Mouse (Mus musculus) MN1 (cell line): ENCODE measurements around the gene Nup88.
A peak's percentile ranks its signal among the peaks of the same experiment; 100 is the strongest.

Experiments used
- DNase-seq: peaks from one replicate; pipeline ENCODE4 v3.0.0-alpha.2; 2016; ENCODE audit warnings: low spot score

Gene Nup88

DNA sequence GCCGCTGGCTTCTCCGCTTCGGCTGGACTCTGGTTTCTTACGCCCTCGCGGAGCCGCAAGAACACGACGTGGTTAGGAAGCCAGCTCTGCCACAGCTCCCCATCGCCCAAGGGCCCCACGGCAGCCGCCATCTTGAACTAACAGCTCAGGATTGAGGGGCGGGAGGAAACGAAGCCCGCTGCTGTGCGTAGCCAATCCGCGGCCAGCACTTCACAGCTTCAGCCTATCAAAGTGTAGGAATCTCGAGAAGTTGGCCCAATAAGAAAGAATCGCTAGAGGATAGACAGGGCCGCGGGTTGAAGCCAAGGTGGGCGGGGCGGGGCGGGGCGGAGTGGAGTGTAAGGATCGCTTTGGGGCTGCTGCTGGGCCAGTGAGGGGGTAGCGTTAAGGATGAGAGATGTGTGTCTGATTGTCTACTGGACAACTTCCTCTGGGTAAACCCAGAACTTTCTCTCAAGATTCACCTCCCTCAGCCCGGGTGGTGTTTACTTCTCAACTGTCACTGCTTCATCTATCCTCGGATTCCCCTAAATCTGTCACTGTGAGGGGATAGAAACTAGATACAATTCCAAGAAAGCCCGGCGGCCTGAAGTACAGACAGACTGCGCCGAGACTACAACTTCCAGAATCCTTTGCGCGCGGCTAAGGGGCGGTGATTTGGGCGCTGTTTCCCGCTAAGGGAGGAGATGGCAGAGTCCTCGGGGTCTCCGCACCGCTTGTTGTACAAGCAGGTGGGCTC is at the start of gene Nup88, which contains the start of gene Rpain:
Gene Nup88 (minus strand): TSS at position 153 of the 739 bp plus-strand sequence.
Gene Rpain (plus strand): TSS at position 393 of the 739 bp plus-strand sequence.
- DNase-seq = peak; percentile 97

DNA sequence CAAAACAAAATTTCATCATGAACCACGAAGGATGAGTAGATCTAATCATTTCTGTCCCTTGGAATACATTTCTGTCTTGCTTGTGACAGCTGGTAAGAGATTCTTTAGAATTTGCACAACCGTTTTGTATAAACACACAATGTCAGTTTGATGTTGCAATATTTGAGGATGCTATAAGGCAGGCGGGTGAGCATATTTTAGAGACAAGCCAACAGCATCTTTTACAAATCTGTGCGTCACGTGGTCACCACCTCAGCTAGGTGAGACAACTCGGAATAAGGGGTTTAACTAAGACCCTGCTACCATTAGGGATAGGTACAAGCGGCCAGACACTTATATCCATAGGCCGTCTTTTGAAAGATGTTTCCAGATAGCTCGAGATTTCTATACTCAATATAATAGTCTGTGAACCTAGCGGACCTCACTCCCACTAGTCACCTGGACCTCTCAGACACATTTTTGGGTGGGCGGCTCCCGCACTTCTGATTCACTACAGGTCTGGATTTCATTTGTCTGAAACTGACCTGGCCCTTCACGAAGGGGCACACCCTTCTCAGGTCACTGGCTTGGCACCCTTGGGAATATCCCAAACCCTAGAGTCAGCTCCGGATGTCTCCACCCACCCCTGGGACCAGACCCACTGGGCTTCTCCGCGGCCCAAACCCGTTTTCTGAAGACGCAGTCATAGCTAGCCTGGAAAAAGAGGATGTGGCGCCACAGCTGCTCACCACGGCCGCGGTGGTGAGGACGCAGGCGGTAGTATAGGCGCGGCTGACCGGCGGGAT is 48.8 kb upstream of the Nup88 start:
- no peak for DNase-seq

DNA sequence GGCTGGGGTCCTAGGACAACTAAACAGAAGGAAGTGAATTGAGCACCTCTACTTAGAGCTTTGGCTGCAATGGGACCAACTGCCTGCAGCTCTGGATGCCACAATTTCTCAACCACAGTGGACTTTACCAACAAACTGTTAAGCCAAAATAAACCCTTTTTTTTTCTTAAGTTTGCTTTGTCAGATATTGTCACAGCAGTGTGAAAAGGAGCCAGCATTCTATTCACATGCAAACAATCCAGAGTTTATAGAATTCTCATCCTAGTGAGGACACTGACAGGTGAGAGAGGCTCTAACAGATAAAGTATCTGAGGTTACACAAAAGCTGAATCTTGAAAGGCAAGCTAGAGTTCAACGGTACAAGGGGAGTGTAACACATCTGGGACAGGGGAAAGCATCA is 47.3 kb upstream of the Nup88 start:
- no peak for DNase-seq

DNA sequence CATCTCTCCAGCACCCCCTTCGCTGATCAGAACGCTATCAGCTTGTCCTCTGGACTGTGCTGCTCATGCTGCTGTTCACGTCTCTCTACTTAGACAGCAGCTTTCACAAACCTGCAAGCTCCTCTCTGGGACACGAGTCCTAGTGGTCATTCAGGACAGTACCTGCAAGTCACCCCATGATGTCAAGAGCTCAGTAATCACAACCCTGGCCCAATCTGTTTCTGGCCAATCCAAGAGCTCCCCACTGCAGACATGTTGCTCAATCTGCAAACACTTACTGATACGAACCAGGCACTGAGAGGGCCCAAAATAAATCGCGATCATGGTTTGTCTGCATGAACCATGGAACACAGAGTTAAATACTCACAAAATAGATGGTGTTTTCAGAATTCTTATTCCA is 43.0 kb upstream of the Nup88 start:
- no peak for DNase-seq

- DNase-seq = no peak
Measured at GRCm38 (mm10) chr11:71008321-71008720, 38.5 kb upstream of the Nup88 start.

DNA sequence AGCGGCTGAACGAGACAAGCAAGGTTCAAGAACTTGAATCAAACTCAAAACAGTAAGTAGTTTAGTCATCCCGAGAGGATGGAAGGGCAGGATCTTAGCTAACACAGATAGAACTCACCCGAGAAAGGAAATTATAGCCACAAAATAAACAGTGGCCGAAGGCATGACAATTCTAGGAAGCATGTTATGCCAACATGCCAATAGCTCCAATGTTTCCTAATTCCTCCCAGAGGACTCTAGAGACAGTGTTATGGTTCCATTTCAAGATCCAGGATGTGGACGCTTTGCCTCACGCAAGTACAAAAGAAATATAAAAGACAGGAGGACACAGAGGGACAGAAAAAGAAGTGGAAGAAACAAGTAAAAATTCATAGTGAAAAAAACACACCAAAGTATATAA is 38.1 kb upstream of the Nup88 start:
- no peak for DNase-seq

GRCm38 (mm10) chr11:71007026-71007425 is 37.3 kb upstream of the Nup88 start:
- DNase-seq = no peak

DNA sequence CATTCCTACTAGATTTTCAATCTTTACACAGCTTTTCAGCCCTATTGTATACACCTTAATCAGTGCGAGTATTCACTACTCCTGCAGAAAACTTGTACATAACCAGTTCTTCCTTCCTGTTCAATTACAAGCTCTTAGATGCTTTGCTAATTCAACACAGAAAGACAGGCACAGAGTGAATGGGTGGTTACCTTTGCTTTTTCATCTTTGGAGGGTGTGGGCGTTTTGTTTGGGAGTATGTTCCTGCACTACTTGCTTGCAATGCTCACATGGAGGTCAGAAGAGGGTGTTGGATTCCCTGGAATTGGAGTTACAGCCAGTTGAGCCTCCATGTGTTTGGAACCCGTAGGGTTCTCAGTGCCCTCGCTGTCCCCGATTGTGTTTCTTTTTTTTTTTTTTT is 35.3 kb upstream of the Nup88 start:
- no peak for DNase-seq

DNA sequence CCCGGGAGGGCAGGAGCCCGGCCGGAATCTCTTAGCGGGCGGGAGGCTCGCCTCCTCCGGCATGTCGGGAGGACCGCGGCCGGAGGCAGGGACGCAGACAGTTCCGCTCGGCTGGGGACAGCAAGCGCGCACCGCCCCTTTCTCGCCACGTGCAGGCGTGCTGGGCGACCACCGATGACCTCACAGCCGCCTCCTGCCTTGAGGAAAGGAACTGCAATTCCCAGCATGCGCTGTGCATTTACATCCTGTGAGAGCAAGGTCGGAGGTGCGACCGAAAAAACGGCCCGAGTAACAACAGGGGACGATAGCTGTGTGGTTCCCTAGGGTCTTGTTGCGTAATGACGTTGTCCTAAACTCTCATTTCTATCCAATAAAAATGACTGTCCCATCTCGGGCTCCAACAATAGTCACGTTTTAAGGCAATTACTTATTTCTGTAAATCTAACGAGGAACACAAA is 34.6 kb upstream of the Nup88 start, which contains the start of gene Dhx33:
Gene Dhx33 (minus strand): TSS at position 122 of the 458 bp plus-strand sequence.
- DNase-seq = peak; percentile 97

- DNase-seq = peak; percentile 74
Measured at GRCm38 (mm10) chr11:71003611-71004315, 34.0 kb upstream of the Nup88 start.

DNA sequence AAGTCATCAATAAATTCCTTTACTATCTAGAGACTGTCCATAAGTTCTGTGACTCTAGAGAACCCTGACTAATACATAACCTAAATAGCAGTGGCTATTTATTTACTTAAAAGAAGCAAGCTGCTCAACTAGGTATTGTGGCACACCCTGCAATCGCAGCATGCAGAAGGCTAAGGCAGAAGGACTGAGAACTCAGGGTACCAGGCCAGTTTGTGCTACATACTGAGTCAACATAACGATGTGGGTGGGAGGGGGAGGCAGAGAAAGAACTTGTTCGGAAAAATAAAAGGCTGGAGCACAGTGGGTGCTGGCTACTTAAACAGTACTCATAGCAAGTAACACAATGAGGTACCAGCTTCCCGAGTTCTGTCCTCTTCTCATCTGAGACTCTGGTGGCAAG is 31.4 kb upstream of the Nup88 start:
- no peak for DNase-seq

DNA sequence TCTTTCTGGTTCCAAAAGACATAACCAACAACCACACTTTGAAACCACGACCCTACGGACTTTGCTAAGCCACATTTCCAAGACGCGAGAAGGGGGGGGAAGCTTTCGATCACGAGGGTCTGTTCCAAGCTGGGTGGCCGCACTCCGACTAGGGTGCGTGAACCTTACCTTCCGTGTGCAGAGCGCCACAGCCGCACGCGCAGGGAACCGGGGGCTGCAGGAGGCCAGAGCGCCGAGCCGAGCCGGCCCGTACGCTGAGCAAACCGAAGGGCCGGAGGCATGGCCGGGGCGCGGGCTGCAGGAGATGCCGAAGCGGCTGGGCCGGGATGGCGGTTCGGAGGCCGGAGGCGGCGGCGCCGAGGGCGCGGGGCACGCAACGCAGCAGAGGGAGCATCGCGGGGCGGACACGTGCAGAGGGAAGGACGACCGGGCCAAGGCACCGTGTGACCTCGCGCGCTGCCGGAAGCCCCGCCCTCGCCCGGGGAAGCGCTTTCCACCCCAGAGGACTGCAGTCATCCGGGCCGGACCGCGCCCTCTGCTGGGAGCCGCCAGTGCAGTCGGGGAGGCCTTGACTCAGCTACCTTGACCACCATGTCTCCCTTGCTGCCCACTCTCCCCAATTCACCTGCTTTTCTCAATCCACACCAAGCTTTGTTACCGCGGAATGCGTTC is 12.9 kb upstream of the Nup88 start, which contains the start of gene C1qbp:
Gene C1qbp (minus strand): TSS at position 470 of the 672 bp plus-strand sequence.
- DNase-seq = peak; percentile 92

GRCm38 (mm10) chr11:70982030-70982429 is 12.3 kb upstream of the Nup88 start:
- DNase-seq = peak; percentile 11

GRCm38 (mm10) chr11:70980751-70981510 is 11.2 kb upstream of the Nup88 start:
- DNase-seq = no peak

GRCm38 (mm10) chr11:70980232-70980631 is 10.5 kb upstream of the Nup88 start:
- DNase-seq = no peak

- no peak for DNase-seq
Measured at GRCm38 (mm10) chr11:70977293-70977692, 7.5 kb upstream of the Nup88 start.

GRCm38 (mm10) chr11:70975193-70975592 is 5.4 kb upstream of the Nup88 start:
- no peak for DNase-seq

DNA sequence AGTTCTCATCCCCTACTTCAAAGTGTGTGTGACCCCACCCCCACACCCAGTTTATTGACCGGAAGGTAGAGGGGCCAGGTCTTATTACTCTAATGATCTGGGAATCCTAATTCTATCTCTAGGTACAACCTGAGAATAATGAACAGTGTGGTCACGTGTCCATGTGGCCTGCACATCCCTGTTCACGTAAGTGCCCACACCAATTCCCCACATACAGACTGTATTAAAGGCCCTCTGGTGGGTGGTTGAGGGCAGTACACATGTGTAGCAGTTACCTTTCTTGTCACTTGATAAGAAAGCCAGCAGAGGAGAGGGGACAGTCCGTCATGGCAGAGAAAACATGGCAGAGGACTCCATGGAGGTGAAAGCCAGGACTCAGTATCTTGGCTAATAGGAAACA is 4.2 kb upstream of the Nup88 start:
- DNase-seq = peak; percentile 18

DNA sequence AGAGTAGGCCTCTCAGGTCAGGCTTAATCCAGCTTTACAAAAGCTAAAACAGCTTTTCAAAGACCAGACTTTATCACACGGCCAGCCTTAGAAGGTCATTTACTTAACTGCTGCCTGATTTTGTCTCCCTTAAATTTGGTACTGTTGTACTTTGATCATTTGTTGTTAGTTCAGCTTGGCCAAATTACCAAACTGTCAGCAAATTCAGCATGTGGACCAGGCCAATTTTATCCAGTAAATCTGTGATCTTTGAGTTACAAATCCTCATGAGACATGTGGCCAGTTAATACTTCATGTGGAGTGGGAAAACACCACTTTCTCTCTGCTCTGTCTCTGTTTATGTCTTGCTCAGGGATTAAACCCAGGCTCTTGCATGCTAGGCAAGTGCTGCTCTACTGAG is 2.8 kb upstream of the Nup88 start:
- DNase-seq = no peak

- DNase-seq = no peak
Measured at GRCm38 (mm10) chr11:70970560-70971540, 1.1 kb upstream of the Nup88 start.
